Comparison of ENCODE assay signal across 10 mouse cellular contexts in genomic region chr10:60113965-60114690, GRCm38 (mm10).
DNase-seq lines count a peak whose midpoint lies in the region.
"Had no signal": no experiment of that assay in that cellular context is flagged by ENCODE, and none has a peak within 500 bp of the region (broad histone marks: within the 10 kb centered on the region; RNA-seq: fewer than 3 reads in every experiment).

No protein-coding gene starts in this region.

- DNase-seq in kidney, adult 9 months: peak; percentile 38
- DNase-seq in kidney, adult 11 months: no peak
- peak; percentile 42 for DNase-seq in testis, postnatal 10 days (ENCODE audit: low spot score)
- DNase-seq in testis, postnatal 14 days (ENCODE audit: low spot score): no peak
- DNase-seq in lung, postnatal 25 days (ENCODE audit: low spot score): peak; percentile 43
- DNase-seq in ovary, postnatal 10 days (ENCODE audit: low spot score): no peak
- no peak for DNase-seq in urinary bladder, adult 18-20 months (ENCODE audit: low spot score in 2 of 2)
- DNase-seq: cerebellum, adult 9-11 months; gastrocnemius, postnatal 14 days; right cerebral cortex, postnatal 4 days had no signal

Comparison
In these comparisons a context has a peak if more than half of its experiments do, and no peak if none do; other contexts are left out.
1. DNase-seq: peak in kidney, adult 9 months (single experiment), testis, postnatal 10 days (single experiment) and lung, postnatal 25 days (single experiment); none in kidney, adult 11 months (single experiment), testis, postnatal 14 days (single experiment), ovary, postnatal 10 days (single experiment) and urinary bladder, adult 18-20 months (0 of 2).